Mouse (Mus musculus): ENCODE measurements around the gene Zbtb39. TPM values are rescaled to one million over a fixed set of nuclear protein-coding genes. Genes with fewer than 3 reads are reported as not detected.

Gene Zbtb39
- 12.3 and 13.5 TPM in 2 replicates for total RNA-seq (2021)
- long read RNA-seq, partial matches to known transcripts: 0 of 1 reads
- long read RNA-seq, other reads (novel, unspliced or antisense): 1 of 1 reads

DNA sequence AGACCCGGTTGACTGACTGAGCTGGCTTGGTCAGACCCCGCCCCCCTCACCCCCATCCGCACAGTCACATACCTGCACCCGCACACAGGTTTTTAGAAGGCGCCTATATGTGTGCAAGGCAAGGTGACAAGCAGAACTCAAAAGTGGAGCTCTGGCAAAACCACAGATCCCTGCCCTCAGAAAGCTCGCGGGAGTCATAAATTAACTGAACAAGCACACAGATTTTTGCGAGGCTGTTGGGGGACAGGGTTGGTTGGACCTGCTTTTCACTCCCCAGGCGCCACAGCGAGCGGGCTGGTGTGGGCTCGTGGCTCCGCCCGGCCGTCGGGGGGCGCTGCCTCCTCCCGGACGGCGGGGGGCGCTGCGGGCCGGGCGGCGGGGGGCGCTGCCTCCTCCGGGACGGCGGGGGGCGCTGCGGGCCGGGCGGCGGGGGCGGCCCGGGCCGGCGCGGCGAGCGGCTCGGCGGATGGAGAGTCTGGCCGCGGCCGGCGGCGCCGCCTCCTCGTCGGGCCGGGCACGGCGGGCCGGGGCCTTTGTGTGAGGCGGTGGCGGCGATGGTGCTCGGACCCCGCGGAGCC is at the start of gene Zbtb39:
Gene Zbtb39 (plus strand): TSS at position 456 of the 578 bp plus-strand sequence.
- peak; percentile 90 for DNase-seq

DNA sequence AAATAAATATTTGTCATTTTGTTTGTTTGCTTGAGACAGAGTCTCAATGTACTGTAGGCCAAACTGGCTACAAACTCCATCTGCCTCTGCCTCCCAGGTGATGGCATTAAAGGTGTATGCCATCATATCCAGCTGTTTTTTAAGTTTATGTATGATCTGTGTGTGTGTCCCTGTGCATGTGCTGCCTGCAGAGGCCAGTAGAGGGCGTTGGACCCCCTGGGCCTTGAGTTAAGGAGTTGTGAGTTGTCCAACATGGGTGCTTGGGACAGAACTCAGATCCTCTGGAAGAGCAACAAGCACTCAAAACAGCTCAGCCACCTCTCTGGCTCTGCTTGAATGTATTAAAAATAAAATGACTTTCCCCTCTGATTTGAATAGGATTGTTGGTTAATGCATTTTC is 48.3 kb upstream of the Zbtb39 start:
- no peak for DNase-seq

DNA sequence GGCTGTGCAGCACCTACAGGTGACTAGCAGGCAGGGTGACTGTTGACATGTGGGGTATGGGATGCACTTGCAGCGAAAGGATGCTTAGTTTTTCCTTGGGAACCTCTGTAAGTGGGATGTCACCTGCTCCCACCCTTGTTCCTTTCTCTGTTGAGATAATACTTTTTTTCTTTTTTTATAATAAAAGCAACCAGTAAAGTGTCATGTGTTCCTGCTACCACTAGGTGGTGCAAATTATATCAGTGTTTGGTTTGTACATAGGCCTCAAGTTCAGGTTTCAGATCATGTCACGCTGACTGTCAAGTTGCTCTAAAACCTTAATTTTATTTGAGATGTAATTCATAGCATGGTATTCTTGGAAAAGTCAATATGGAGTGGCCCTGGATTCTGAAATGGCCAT is 44.7 kb upstream of the Zbtb39 start:
- DNase-seq: no peak

DNA sequence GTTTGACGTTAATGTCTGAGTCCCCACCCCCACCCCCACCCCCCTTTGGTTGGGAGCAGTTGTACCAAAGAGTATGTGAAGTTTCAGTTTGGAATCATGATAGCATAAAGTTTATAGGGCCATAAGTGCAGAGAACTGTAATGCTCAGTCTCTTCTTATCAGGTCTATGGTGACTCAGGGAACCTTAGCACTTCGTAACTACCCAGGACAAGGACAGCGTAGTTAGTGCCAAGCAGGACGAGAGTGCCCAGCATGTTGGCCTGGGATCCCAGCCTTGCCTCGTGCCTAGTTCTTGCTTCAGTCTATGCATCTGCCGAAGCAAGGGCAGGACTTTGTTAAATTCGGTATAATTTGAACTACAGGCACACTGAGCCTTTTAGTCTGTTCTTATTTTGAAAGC is 43.6 kb upstream of the Zbtb39 start:
- DNase-seq: peak; percentile 48

DNA sequence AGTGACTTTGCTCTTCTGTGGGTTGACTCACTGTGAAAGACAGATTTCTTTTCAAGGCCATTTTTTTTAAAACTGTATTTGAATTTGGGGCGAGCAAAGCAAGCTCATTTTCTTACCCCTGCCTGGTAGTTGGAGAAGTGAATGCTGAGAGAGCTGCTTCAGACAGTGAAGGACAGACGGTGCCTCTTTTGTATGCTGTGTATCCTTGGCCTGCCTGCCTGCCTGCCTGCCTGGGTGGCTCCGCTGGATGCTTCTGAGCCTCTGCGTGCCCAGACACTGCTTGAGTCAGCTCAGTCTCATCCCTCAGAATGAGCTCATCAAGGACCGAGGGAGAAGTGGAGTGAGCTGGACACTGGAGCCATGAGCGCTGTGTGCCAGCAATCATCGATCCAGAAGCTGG is 40.4 kb upstream of the Zbtb39 start:
- DNase-seq: peak; percentile 64

DNA sequence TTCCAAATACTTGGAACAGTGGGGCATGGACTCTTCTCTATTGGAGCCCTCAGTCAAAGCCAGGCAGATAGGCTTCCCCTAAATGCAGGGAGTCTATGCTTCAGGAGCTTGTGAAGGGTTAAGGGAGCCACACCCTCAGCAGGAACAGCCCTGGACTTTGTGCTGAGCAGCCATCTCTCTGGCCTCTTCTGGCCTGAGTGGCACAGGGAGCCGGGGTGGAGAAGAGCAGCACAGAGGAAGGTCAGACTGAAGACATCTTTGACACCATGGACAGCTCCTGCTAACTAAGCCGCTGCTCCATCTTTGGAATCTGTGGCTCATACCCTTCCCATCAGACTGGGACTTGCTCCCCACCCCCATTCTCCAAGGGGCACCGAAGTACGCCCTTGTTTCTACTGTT is 36.0 kb upstream of the Zbtb39 start:
- DNase-seq: no peak

DNA sequence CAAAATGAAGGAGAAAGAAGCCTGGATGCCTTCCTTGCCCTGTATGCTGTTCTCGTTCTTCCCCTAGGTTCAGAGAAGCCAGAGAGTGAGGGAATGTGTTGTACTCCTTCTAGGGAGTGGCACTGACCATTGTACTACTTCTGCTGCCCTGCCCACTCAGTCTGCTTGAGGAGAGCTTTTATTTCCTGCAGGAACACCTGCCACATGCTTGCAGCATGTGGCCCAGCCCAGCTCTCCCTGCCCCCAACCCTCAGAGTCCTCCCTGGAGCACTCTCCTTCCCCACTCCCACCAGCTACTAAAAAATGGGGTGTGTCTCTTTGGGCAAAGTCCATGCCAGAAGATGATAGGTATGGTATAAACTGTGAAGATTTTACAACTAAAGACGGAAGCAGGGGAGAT is 35.0 kb upstream of the Zbtb39 start:
- DNase-seq: no peak

DNA sequence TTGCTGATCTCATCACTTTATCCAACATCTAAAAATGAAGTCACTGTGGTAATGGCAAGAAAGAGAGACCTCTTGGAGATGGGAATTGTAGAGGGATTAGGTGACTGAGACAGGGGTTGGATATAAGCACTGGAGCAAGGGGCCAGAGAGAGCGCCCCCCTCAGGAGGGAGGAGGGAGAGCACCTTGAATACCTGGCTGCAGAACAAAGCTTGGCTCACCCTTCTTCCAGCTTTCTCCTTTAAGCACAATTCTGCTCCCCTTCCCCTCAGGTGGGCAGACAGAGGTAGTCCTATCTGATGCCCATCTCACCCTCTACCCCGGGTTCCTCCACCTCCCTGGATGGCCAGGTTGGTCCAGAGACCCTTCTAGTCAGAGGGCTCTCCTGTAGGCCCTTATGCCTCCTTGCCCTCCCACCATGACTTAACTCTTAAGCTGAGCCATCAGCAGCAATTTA is 34.5 kb upstream of the Zbtb39 start, which contains the start of gene Myo1a:
Gene Myo1a (plus strand): TSS at position 405 of the 455 bp plus-strand sequence.
- no peak for DNase-seq

DNA sequence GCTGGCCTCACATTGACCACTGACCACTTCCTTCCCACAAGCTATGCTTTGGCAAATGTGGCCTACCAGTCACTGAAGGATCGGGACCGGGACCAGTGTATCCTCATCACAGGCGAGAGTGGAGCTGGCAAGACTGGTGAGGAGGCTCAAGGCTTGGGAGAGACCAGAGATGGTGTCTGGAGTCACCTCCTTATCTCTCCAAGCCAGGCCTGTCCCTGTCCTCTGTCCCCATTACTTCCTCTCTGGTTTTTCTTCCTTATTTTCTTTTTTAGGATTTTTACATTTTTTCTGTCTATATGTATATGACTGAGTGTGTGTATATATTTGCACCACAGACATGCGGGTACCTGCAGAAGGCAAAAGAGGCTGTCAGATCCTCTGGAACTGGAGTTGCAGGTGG is 33.6 kb upstream of the Zbtb39 start:
- DNase-seq: no peak

DNA sequence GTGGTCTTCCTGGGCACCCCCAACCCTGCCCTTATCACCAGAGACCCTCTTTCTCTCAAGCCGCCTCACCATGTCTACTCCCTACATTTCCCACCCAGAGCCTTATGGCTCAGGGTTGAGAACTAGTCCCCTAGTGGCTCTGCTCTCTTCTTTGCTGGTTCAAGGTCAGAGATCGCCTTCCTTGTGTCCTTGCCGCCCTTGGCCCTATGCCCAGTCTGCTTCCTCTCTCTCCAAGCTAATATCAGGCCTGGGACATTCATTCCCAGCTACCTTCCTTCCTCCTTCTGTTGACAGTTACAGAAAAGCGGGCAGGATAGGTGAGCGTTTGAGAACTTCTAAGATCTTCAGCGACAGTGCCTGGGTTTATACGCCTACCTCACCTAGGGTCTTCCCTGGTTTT is 31.6 kb upstream of the Zbtb39 start:
- DNase-seq: peak; percentile 86

DNA sequence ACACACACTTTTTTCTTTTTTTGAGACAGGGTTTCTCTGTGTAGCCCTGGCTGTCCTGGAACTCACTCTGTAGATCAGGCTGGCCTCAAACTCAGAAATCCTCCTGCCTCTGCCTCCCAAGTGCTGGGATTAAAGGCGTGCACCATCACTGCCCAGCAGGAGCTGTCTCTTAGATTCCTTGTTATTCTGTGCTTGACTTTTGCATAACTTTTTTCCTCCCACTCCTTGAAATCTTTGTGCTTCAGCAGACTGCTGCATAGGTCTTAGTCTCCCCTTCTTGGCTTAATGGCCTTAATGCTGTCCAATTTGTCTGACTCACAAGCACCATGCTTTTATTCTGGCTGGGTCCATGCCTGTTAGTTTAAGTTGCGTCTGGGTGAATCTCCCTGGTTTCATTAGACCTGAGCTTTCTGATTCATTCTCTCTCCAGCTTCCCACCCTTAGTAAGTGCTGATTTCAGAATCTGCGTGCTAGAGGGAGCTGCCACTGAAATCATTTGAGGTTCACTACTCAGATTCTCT is 30.4 kb upstream of the Zbtb39 start:
- DNase-seq: no peak

DNA sequence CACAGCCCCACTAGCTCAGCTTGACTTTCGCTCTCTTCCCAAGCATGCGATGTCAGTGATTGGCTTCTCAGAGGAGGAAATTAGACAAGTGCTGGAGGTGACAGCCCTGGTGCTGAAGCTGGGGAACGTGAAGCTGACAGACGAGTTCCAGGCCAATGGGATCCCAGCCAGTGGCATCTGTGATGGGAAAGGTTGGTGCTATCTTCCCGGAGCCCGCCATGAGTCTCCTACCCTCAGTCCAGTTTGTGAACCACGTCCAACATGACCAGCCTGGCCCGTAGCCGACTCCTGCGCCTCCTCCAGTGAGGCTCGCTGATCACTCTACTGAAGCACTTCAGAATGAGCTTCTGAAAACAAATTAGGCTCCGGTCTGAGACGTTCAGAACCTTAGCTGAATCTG is 29.0 kb upstream of the Zbtb39 start:
- DNase-seq: no peak

DNA sequence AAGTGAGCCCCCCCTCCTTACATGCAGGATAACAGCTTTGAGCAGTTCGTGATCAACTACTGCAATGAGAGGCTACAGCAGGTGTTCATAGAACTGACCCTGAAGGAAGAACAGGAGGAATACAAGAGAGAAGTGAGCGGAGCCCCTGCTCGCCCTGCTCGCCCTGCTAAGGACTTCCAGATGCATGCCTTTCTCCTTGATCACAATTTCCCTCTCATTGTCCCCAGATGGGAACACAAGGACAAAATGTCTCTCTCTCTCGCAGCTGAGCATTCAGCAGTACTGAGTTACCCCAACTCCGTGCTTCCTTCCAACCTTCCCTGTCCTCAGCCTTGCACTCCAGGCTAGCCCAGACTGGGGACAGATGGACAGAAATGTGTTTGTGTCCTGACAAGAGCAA is 26.6 kb upstream of the Zbtb39 start:
- DNase-seq: no peak

DNA sequence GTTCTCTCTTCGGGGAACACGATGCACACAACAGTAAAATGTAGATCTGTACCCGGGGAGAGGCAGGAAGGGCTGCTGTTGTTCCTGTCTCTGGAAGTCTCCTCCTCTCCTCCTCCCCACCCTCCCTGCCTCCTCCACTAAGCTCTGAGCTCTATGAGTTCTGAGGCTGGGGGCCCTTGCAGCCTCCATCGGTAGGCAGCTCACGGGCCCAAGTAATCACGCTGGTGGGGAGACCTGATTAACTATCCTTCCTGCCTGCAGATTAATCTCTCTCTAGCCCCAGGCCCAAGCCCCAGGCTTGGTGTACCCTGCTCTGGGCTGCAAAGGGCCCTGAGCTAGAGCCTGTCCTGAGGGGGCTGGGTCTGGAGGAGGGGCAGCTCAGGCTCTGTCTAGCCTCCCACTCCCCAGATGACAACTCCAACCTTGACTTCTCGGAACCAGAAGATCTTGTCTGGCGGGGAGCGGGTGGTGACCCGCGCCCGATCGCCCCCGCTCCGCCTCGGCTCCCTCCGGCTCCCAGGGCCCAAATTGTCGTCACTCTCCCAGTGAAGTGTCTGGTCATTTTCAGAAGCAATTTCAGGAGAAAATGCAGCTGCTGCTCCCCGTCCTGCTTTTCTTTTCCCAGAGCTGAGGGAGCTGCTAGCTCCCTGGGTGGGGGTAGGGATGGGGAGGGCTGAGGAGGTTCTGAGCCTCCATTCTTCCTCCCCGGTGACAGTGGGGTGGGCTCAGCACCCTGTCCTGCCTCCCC is 17.5 kb upstream of the Zbtb39 start:
- DNase-seq: no peak

DNA sequence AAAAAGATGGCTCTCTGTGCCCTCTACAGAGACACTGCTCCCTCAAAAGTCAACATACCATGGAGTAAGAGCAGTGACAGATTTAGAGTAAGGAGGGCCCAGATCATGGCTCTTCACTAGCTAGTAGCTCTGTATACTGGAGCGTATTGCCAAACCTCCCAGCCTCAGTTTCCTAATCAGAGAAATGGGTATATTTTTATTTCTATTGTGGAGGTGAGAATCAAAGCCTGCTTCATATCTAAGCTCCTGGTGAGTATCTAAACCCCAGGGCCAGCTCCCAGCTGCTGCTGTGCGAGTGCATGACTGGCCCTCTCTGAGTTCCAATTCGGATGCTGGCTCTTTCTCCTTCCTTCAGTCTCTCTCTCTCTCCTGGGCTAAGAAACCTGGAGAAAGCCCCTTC is 15.2 kb upstream of the Zbtb39 start, which contains the start of gene Tac2:
Gene Tac2 (plus strand): TSS at position 301 of the 400 bp plus-strand sequence.
- DNase-seq: no peak

DNA sequence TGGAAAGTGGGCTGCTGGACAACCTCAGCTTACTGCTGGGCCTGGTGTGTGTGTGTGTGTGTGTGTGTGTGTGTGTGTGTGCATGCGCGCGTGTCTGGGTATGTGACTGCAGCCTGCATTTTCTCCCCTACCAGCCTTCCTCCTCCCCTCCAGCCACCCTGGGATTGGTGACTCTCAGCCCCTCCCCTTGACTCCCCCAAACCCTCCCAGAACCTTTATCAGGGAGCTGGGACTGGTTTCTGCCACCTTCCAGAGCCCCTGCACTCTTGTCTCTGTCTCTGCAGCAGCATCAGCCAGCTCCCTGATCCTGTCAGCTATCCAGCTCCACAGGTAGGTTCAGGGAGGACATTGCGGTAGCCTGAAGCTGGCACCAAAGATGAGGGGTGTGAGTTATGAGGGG is 14.2 kb upstream of the Zbtb39 start:
- DNase-seq: no peak

DNA sequence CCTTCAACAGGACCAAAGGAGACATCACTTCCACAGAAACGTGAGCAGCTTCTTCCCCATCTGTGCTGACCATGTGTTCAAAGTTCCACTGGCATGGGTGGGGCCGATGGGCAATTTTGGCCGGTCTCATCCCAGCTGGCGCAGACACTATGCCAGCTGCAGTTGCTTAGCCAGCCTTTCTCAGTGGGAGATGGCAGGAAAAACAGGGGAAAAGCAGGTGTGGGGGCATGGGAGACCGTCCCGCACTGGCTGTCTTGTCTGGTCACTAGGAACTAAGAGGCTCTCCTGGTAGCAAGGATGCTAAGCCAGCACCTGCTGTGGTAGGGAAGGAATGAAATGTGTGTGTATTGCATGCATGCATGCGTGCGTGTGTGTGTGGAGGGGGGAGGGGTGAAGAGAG is 10.9 kb upstream of the Zbtb39 start:
- no peak for DNase-seq

DNA sequence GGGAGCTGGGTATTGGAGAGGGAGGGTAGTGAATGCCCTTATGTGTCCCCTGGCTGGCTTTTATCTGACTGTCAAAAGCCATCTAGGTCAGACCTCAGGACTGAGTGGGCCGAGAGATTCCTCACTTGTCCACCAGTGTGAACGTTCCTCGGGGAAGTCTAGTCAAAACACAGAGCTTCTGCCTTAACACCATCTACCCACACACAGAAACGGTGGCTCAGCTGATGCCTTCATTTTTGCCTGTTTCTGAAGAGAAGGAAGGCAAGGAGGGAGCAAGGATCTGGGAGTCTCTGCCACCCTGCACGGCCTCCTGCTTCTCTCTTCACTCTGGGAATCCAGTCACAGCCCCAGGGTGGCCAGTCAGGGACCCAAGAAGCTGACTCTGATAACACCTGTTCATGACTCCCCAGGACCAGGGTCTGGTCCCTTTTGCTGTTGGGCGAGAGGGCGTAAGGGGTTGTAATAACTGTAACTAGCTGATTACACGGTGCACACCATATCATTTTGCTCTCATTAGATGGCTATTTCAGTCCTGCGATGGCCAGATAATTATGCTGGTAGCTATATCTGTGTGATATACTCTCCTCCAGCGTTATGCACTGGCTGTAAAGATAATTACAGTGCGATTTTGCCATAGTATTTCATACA is 8.9 kb upstream of the Zbtb39 start:
- no peak for DNase-seq

DNA sequence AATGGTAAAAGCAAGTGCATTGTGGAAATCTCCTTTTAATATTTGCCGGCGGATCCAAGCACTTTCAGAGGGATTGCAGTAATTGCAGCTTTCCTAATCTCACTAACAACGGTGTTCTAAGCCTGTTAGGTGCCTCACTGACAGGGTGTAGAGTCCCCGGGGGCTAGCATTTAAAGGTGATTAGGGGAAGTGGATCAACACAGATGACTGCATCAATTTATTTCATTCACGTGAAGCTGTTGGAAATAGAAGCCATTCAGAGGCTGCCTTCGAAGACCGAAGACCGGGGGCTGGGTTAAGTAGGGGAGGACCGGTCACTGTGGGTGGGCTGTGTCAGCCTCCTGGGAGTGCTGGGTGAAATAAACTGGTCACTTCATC is 8.4 kb upstream of the Zbtb39 start:
- no peak for DNase-seq

DNA sequence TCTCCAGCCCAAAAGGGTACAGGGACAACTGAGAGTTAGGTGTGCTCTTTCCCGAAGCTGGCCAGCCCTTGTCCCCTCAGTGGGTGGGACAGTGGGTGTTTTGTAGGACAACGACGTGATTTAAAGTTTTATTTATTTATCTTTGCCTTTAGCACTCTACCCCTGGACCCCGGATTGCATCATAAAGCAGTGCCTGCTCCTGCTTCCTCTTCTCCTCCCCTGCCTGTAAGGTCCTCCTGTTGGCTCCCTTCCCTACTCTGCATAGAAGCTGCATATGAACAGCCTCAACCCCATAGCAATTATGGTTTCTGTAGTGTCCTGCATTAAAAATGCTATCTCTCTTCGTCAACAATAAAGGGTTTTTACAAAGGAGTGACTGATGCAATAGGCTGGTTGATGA is 7.9 kb upstream of the Zbtb39 start:
- DNase-seq: no peak

DNA sequence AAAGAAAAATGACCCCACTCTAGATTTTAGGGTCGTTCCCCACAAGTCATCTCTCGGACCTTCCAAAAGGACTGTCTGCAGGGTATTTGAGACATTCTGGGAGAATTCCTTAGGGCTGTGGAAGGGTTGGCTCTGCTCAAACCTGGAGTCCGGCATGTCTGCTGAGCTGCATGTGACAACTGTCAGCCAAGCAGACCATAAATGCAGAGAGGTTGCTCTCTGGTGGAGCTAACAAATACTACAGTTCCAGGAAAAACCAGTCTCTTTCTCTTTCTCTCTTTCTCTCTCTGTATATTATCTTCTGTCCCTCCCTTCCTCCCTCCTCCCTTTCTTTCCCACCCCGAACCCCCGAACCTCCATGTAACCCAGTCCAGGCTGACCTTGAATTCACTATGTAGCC is 4.9 kb upstream of the Zbtb39 start:
- DNase-seq: no peak

DNA sequence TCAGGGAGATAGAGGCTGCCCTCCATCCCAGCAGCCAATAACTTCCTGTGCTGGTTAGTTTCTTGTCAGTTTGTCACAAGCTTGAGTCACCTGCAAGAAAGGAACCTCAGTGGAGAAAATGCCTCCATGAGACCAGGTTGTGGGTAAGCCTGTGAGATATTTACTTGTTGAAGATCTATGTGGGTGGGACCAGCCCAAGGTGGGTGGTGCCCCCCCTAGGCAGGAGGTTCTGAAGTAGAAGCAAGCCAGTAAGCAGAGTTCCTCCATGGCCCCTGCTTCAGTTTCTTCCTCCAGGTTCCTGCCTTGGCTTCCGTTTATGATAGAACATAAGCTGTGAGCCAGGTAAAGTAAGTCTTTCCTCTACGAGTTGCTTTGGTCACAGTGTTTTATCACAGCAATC is 3.1 kb upstream of the Zbtb39 start:
- no peak for DNase-seq

DNA sequence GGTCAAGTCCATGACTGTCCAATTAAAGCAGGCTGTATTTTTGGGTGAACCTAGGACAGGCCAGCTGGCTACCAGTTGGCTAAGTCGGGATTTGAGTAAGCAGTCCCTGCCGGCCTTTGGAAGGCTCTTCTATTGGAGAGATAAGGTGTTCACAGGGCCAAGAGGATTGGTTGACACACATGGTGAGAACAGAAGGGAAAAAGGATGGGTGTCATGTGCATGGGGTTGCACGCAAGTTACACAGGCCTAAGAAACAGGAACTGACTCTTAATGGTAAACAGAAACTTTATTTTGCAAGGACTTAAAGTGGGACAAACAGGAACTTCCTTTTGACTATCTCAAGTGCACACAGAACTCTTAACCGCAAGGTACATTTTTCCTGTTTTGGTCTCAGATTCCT is 2.4 kb upstream of the Zbtb39 start:
- DNase-seq: no peak

All from adrenal gland, postnatal 25 days (tissue).